In genomic region chr17:79609697-79610096, GRCm38 (mm10) we compare ENCODE assay signal across 33 mouse cellular contexts. TPM values are rescaled to one million over a fixed set of nuclear protein-coding genes. Genes with fewer than 3 reads are reported as not detected.
DNase-seq lines count a peak whose midpoint lies in the region; ATAC-seq lines count a peak whose summit lies in the region.
"Had no signal": no experiment of that assay in that cellular context is flagged by ENCODE, and none has a peak within 500 bp of the region (broad histone marks: within the 10 kb centered on the region; RNA-seq: fewer than 3 reads in every experiment).

No protein-coding gene starts in this region.

- no peak for ATAC-seq in kidney, embryonic 15.5 days (replicated peaks; ENCODE audit: low FRiP score)
- ATAC-seq: forebrain, embryonic 16.5 days; intestine, postnatal 0 days; midbrain, embryonic 15.5 days; Patski had no signal

- H3K9me3 ChIP-seq in kidney, embryonic 15.5 days (replicated peaks): no peaks in the 10 kb centered on the region
- H3K9me3 ChIP-seq: embryonic facial prominence, embryonic 13.5 days; G1E; heart, embryonic 12.5 days; liver, embryonic 13.5 days; midbrain, embryonic 10.5 days; midbrain, embryonic 15.5 days; neural tube, embryonic 15.5 days had no signal

- H3K4me1 ChIP-seq in kidney, embryonic 15.5 days: peaks cover 4% of the 10 kb centered on the region; the same call in 1 of the 2 replicates
- H3K4me1 ChIP-seq: embryonic facial prominence, embryonic 13.5 days had no signal

- WGBS in kidney, embryonic 15.5 days: 95% methylated on average over 1 of the region's 1 CpGs

- H3K36me3 ChIP-seq in kidney, embryonic 15.5 days: no peaks in the 10 kb centered on the region
- H3K36me3 ChIP-seq: embryonic facial prominence, embryonic 13.5 days; heart, embryonic 12.5 days; liver, embryonic 13.5 days; midbrain, embryonic 10.5 days; midbrain, embryonic 15.5 days; neural tube, embryonic 15.5 days had no signal

- no peak overlapping the region for H3K9ac ChIP-seq in kidney, embryonic 15.5 days
- H3K9ac ChIP-seq: embryonic facial prominence, embryonic 13.5 days; heart, embryonic 12.5 days; hindbrain, embryonic 14.5 days; liver, embryonic 13.5 days; midbrain, embryonic 15.5 days; neural tube, embryonic 15.5 days had no signal

- H3K4me3 ChIP-seq in kidney, embryonic 15.5 days (replicated peaks): no peak overlapping the region
- H3K4me3 ChIP-seq: embryonic facial prominence, embryonic 13.5 days; erythroblast, embryonic 14.5 days; gastrocnemius, adult 2 months; heart, embryonic 12.5 days; layer of hippocampus, adult 2 months; liver, embryonic 13.5 days; midbrain, embryonic 10.5 days; midbrain, embryonic 15.5 days; neural tube, embryonic 15.5 days had no signal

- H3K4me2 ChIP-seq in kidney, embryonic 15.5 days: no peak overlapping the region
- H3K4me2 ChIP-seq: embryonic facial prominence, embryonic 13.5 days; heart, embryonic 12.5 days; hindbrain, embryonic 14.5 days; liver, embryonic 13.5 days; midbrain, embryonic 15.5 days; neural tube, embryonic 15.5 days had no signal

- DNase-seq in kidney, postnatal 10 days: peak; percentile 17
- DNase-seq in ovary, adult 18-20 months (ENCODE audit: low spot score): peak; percentile 30
- DNase-seq in ovary, postnatal 10 days (ENCODE audit: low spot score): no peak
- peak; percentile 44 for DNase-seq in lung, postnatal 14 days
- no peak for DNase-seq in T-cell, adult 2 months (ENCODE audit: low spot score)
- DNase-seq in B cell, adult 2 months: no peak
- DNase-seq in layer of hippocampus, adult 18-20 months (ENCODE audit: low spot score in 2 of 2): no peak
- DNase-seq: adrenal gland, postnatal 25 days; cerebellum, adult 11-12 months; cerebellum, adult 9-11 months; gastrocnemius, adult 2 months; gastrocnemius, postnatal 36 days; heart, postnatal 4 days; kidney, adult 9 months; kidney, postnatal 25 days; left cerebral cortex, postnatal 4 days; liver, embryonic 13.5 days; right cerebral cortex, adult 18-20 months; thymus, adult 2 months; thymus, postnatal 36 days had no signal

- no peak overlapping the region for H3K27ac ChIP-seq in kidney, embryonic 15.5 days
- H3K27ac ChIP-seq: embryonic facial prominence, embryonic 13.5 days; gastrocnemius, adult 2 months; hindbrain, embryonic 14.5 days; layer of hippocampus, adult 2 months; liver, embryonic 13.5 days; midbrain, embryonic 10.5 days; midbrain, embryonic 15.5 days; neural tube, embryonic 15.5 days had no signal

- no peaks in the 10 kb centered on the region for H3K27me3 ChIP-seq in kidney, embryonic 15.5 days
- H3K27me3 ChIP-seq: embryonic facial prominence, embryonic 13.5 days; heart, embryonic 12.5 days; liver, embryonic 13.5 days; midbrain, embryonic 15.5 days; neural tube, embryonic 15.5 days; Patski had no signal

RNA-seq across cellular contexts. Expression of gene Rmdn2, which starts 2.0 kb away (rescaled TPM):
- 13.3 and 15.5 TPM in 2 replicates for polyA plus RNA-seq in kidney, embryonic 15.5 days (2015; fragmentation: Nextera tagmentation; extraction: Ambion mirVana)
- 1 to 10 TPM; 8.2 to 9.3 TPM for total RNA-seq in layer of hippocampus, adult 18-20 months (2021)

Comparison
In these comparisons a context has a peak if more than half of its experiments do, and no peak if none do; other contexts are left out.
1. DNase-seq: peak in kidney, postnatal 10 days (single experiment), ovary, adult 18-20 months (single experiment) and lung, postnatal 14 days (single experiment); none in ovary, postnatal 10 days (single experiment), T-cell, adult 2 months (single experiment), B cell, adult 2 months (0 of 2) and layer of hippocampus, adult 18-20 months (0 of 2).